Mouse (Mus musculus): ENCODE data around the gene Trim45. TPM values are rescaled to one million over a fixed set of nuclear protein-coding genes. Genes with fewer than 3 reads are reported as not detected.

Trim45 gene
- polyA plus RNA-seq, 1 experiment from 2014 or later: 5.6 TPM

DNA sequence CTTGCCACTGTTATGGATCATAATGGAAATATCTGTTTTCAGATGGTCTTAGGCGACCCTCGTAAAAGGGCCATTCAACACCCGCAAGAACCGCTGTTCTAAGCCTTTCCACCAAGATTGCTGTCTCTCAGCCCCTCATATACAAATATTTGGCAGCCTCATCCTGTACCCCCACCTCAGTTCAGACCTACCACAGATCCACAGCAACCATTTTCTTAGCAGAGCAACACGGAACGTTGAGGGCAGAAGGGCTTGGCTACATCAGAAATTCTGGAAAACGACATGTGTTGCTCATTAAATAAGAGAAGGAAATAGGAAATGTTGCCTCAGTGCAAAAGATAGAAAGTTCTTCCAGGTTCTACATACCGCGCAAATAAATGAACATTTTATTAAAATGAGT lies 11.0 kb upstream of the Trim45 start:
- H3K36me3 ChIP-seq: no peaks in the 10 kb centered on the region
- no peak overlapping the region for H3K4me3 ChIP-seq
- H3K4me1 ChIP-seq: peaks cover 23% of the 10 kb centered on the region
- H3K9me3 ChIP-seq: no peaks in the 10 kb centered on the region
- H3K27ac ChIP-seq: no peak overlapping the region
- no peaks in the 10 kb centered on the region for H3K27me3 ChIP-seq (ENCODE audit: insufficient read depth, poor library complexity, severe bottlenecking)
- no peak for DNase-seq (ENCODE audit: low spot score)
- WGBS: 84% methylated on average over 9 of the region's 9 CpGs

DNA sequence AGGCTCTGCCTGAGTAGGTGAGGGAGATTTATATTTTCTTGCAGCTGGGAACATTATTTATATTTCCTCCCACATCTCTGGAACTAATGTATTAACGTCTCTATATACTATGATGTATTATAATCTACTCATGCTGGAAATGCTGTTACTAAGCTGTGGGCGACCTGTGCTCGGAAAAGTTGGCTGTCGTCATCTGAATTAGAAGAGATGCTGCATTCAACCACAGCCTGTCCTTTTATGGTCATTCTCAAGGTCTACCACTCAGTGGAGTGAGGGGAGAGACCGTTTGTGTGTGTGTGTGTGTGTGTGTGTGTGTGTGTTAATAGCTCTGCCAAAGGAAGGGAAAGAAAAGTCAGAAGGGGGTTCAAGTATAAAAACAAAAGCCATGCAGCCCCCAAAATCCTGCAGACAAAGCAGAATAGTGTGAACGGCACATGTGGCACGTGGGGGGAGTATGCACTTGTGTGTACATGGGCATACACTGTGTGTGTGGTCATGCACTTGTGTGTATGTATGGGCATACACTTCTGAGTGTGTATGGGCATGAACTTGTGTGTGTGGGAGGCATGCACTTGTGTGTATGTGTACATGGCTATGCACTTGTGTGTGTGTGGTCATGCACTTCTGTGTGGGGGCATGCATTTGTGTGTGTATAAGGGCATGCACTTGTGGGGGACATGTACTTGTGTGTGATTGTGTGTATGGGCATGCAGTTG lies 10.3 kb upstream of the Trim45 start:
- Histone ChIP-seq H3K4me3 (no peak overlapping the region), H3K4me1 (peaks cover 17% of the 10 kb centered on the region), H3K9me3 (no peaks in the 10 kb centered on the region), H3K27me3 (ENCODE audit: insufficient read depth, poor library complexity, severe bottlenecking) (no peaks in the 10 kb centered on the region), H3K27ac (0 out of 2 replicates have a peak overlapping the region, but pooled peaks have one; percentile 56), H3K36me3 (no peaks in the 10 kb centered on the region)
- DNase-seq (ENCODE audit: low spot score): no peak
- WGBS: 65% methylated on average over 7 of the region's 7 CpGs

DNA sequence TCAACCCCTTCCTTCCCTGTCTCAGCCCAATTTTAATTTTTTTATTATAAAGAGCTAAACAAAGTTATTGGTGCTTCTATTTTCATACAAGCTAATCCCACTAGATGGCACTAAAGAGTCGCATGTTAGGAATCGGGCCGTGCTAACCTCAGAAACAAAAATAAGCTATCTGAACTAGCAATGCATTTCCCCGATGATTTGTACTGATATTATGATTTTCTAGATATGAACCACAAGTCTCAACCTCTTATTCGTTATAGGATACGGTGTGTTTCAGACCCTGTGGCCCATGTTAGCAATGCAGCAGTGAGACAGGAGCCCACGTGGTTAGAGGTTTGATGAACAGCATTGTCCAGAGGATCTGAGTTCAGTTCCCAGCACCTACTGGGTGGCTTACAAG lies 5.2 kb upstream of the Trim45 start:
- 21% methylated on average over 7 of the region's 7 CpGs for WGBS
- Histone ChIP-seq H3K4me1 (peaks cover under 1% of the 10 kb centered on the region; the same call in 1 of the 2 replicates), H3K36me3 (no peaks in the 10 kb centered on the region), H3K27me3 (ENCODE audit: insufficient read depth, poor library complexity, severe bottlenecking) (no peaks in the 10 kb centered on the region), H3K9me3 (no peaks in the 10 kb centered on the region), H3K27ac (no peak overlapping the region), H3K4me3 (no peak overlapping the region)
- DNase-seq (ENCODE audit: low spot score): no peak

DNA sequence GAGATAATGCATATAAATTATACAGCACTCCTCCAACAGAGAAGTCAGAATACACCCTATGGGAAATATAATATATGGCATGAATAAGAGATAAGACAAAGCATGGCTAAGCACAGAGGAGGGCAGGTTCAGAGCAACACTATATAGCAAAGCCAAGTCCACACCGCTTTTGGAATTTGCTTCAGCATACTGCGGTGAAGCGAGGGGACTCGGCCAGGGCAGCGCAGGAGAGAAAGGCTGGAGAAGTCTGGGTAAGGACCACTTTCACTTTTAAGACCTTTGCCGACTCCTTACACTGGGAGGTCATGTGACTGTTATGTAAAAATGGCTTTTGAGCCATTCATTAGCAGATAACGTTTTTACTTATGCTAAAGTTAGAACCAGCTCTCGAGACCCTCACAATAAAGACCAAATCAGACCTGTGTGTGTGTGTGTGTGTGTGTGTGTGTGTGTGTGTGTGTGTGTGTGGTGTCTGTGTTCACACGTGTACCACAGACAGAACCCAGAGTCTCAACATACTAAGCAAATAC lies 1.3 kb upstream of the Trim45 start:
- H3K27ac ChIP-seq: no peak overlapping the region
- no peaks in the 10 kb centered on the region for H3K27me3 ChIP-seq (ENCODE audit: insufficient read depth, poor library complexity, severe bottlenecking)
- H3K4me1 ChIP-seq: peaks cover 22% of the 10 kb centered on the region
- H3K36me3 ChIP-seq: 0 out of 2 replicates have a peak, but pooled peaks cover 2% of the 10 kb centered on the region
- DNase-seq (ENCODE audit: low spot score): no peak
- 75% methylated on average over 9 of the region's 9 CpGs for WGBS
- H3K9me3 ChIP-seq: no peaks in the 10 kb centered on the region
- H3K4me3 ChIP-seq: no peak overlapping the region

DNA sequence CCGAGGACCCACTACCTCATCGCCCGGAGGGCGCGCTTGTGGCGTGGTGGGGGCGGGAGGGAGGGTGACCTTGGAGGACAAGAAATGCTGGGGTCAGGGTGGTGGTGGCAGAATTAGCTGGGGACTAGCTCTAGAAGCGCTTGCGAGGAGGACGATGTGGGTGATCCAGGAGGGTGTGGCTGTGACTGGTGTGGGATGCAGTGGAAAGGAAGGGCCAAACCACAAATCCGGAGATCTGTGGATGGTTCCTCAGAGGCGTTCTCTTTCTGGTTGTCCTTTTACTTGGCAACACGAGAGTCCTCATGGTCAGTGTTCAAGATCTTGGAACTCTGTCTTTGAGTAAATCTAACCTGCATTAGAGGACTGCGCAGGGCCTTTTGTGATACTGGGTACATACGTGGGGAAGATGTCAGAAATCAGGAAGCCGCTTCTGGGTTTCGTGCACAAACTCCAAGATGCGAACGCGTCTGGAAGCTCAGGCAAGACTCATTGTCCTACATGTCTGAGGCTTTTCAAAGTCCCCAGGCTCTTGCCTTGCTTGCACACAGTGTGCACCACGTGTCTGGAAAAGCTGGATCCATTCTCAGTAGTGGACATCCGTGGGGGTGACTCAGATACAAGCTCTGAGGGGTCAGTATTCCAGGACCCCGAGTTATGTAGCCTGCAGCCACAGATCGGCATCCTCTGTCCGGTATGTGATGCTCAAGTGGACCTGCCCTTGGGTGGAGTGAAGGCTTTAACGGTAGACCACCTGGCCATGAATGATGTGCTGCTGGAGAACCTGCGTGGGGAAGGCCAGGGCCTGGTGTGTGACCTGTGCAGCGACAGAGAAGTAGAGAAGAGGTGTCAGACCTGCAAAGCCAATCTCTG lies 739 bp downstream of the Trim45 start:
- 38% methylated on average over 28 of the region's 28 CpGs for WGBS

DNA sequence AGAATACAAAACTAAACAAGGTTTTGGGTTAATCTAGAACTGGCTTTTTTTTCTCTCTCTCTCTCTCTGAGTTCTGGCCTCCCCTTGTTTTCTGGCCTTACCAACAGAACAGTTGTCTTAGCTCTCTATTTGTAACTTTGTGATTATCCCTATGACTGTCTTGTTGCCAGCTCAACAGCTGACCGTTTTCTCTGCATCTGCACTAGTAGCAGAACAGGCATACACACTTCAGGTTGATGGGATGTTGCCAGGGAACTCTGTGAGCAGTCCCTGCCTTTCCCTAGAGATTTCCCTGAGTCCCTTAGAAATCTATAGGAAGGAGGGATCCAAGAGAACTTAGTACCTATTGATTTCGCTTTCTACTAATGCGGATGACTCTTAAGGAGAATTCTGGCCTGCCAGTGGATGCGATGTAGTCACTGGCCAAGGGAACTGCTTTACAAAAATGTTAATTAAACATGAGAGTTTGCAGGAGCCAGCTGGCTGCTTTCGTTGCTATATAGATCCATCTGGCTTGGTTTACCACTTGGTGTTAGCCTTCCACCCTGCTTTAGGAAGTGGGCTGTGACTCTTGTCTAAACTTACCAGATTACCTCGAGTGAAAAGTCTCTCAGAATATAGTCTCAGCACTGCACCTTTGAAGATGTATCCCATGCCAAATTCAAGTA lies 2.2 kb downstream of the Trim45 start:
- H3K9me3 ChIP-seq: no peaks in the 10 kb centered on the region
- H3K4me1 ChIP-seq: peaks cover 22% of the 10 kb centered on the region
- H3K4me3 ChIP-seq: no peak overlapping the region
- no peak overlapping the region for H3K27ac ChIP-seq
- DNase-seq (ENCODE audit: low spot score): no peak
- H3K27me3 ChIP-seq (ENCODE audit: insufficient read depth, poor library complexity, severe bottlenecking): no peaks in the 10 kb centered on the region
- peaks cover 20% of the 10 kb centered on the region for H3K36me3 ChIP-seq
- 82% methylated on average over 6 of the region's 6 CpGs for WGBS

More for the DNA sequence above, 739 bp downstream of the Trim45 start:
- Histone ChIP-seq H3K9me3 (no peaks in the 10 kb centered on the region), H3K4me1 (peaks cover 22% of the 10 kb centered on the region), H3K4me3 (peak overlapping the region; percentile 77), H3K36me3 (peaks cover 6% of the 10 kb centered on the region; the same call in 1 of the 2 replicates), H3K27ac (peak overlapping the region; percentile 95), H3K27me3 (ENCODE audit: insufficient read depth, poor library complexity, severe bottlenecking) (no peaks in the 10 kb centered on the region)
- no peak for DNase-seq (ENCODE audit: low spot score)

DNA sequence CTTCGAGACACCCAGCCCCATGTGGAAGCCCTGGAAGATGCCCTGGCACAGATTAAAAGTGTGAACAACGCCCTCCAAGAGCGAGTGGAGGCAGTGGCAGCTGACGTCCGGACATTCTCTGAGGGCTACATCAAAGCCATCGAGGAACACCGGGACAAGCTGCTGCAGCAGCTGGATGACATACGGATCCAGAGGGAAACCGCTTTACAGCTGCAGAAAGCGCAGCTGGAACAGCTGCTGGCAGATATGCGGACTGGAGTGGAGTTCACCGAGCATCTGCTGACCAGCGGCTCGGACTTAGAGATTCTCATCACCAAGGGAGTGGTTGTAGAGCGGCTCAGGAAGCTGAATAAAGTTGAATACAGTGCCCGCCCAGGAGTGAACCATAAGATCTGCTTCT lies 3.2 kb downstream of the Trim45 start:
- H3K27me3 ChIP-seq (ENCODE audit: insufficient read depth, poor library complexity, severe bottlenecking): no peaks in the 10 kb centered on the region
- peaks cover 22% of the 10 kb centered on the region for H3K4me1 ChIP-seq
- 85% methylated on average over 16 of the region's 16 CpGs for WGBS
- peaks cover 30% of the 10 kb centered on the region for H3K36me3 ChIP-seq
- H3K4me3 ChIP-seq: no peak overlapping the region
- H3K9me3 ChIP-seq: no peaks in the 10 kb centered on the region
- DNase-seq (ENCODE audit: low spot score): no peak
- H3K27ac ChIP-seq: no peak overlapping the region

DNA sequence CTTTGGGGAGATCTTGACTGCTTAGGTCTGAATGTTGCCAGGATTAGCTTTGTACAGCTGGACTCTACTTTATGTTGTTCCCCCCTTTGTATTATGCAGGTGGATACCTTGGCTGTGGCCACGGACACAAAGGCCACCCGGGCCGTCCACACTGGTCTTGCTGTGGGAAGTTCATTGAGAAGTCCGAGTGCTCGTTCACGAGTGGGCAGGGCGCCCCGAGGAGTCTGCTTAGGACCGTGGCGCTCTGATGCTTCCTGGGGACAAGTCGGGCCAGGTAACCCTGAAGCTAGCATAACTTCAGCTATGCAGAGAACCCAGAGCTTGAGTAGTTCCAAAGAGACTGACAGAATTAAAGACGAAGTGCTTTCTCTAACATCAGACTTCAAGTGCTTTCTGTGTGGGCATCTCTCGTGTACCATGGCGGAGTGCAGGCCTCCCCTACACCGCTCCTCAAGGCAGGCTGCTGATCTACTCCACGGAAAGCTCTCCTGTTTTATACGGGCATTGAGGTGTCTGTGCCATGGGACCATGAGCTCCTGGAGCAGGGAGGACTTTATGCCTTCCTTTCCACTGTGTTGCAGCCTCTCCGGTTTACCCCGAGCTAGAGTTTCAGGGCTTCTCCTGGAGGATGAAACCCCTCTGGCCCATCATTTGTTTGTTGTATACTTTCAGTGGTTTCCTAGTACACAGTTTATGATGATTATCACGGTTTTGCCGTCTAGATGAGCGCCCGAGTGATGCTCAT lies 9.5 kb downstream of the Trim45 start:
- H3K36me3 ChIP-seq: peaks cover 86% of the 10 kb centered on the region
- no peak overlapping the region for H3K4me3 ChIP-seq
- no peaks in the 10 kb centered on the region for H3K27me3 ChIP-seq (ENCODE audit: insufficient read depth, poor library complexity, severe bottlenecking)
- 89% methylated on average over 23 of the region's 23 CpGs for WGBS
- no peak overlapping the region for H3K27ac ChIP-seq
- no peak for DNase-seq (ENCODE audit: low spot score)
- H3K4me1 ChIP-seq: no peaks in the 10 kb centered on the region
- no peaks in the 10 kb centered on the region for H3K9me3 ChIP-seq

DNA sequence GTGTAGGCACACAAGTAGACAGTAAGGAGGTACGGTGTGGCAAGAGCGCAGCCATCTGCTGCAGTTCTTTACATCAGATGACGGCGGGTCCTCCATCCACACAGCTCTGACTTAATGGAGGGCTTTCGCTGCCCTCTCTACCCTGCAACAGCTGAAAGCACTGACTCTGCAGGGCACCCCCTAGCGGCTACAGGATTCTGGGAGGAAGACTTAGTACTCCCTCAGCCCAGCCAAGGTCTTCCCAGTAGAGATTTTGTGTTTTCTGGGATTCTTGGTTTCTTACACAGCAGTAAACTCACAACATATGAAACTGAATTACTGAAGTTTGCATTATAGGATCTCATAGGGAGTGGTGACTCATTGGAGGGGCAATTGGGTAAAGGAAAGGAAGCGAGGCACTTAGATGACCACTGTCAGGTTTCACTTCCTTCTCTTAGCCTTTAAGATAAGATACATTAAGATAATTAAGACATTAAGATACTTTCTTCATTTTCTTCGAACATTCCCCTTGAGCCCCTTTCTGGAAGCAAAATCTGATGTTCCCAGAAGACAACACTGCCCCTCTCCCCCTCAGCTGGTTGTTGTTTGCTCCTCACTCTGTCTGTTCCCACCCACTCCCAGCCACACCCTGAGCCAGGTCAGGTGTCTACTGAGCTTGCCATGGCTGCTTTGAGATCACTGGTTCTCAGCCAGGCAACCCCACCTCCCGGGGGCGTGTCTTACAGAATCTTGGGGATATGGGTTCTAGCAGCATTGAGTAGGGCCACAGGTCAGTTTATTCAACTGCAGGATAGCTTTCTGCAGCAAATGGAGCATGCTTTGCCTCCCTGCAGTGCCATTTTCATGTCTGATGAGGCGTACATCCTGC lies 10.3 kb downstream of the Trim45 start:
- peaks cover 87% of the 10 kb centered on the region for H3K36me3 ChIP-seq
- H3K4me1 ChIP-seq: no peaks in the 10 kb centered on the region
- no peak for DNase-seq (ENCODE audit: low spot score)
- H3K27ac ChIP-seq: no peak overlapping the region
- H3K9me3 ChIP-seq: no peaks in the 10 kb centered on the region
- no peaks in the 10 kb centered on the region for H3K27me3 ChIP-seq (ENCODE audit: insufficient read depth, poor library complexity, severe bottlenecking)
- H3K4me3 ChIP-seq: no peak overlapping the region
- WGBS: 70% methylated on average over 11 of the region's 11 CpGs

DNA sequence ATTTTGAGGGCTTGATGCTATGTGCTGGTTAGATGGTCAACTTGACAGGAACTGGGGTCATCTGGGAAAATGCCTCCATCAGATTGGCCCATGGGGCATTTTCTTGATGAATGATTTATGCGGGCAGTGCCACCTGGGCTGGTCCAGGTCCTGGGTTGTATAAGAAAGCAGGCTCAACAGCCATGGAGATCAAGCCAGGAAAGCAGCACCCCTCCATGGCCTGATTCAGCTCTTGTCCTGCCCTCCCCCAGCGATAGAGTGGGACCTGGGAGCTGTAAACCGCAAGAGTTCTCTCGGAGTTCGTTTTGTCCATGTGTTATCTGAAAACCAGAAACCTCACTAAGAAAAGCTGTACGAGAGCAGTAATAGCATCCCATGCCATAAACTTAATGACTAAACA lies 13.5 kb downstream of the Trim45 start:
- no peak for DNase-seq (ENCODE audit: low spot score)
- Histone ChIP-seq H3K27ac (no peak overlapping the region), H3K4me1 (no peaks in the 10 kb centered on the region), H3K9me3 (no peaks in the 10 kb centered on the region), H3K4me3 (no peak overlapping the region), H3K27me3 (ENCODE audit: insufficient read depth, poor library complexity, severe bottlenecking) (no peaks in the 10 kb centered on the region), H3K36me3 (peaks cover 89% of the 10 kb centered on the region)
- WGBS: 91% methylated on average over 6 of the region's 6 CpGs

DNA sequence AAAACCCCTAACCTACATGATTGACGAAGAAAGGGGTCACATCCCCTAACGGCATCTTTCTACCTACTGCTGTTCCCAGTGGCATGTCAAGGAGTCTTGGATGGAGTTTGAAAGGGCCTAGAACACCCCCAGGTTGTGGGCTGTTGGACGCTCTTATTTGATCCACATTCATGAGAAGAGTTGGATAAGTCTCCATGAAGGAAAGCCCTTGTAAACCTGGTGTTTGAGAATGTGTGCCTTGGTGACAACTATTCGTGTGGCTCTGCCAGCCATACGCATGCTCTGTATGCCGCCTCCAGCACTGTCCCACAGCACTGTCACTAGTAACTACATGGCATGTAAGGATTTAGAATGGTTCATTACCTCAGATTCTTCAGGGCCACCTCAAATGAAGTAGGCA lies 14.2 kb downstream of the Trim45 start:
- no peaks in the 10 kb centered on the region for H3K4me1 ChIP-seq
- H3K9me3 ChIP-seq: no peaks in the 10 kb centered on the region
- H3K27me3 ChIP-seq (ENCODE audit: insufficient read depth, poor library complexity, severe bottlenecking): no peaks in the 10 kb centered on the region
- 93% methylated on average over 6 of the region's 6 CpGs for WGBS
- H3K4me3 ChIP-seq: no peak overlapping the region
- peaks cover 89% of the 10 kb centered on the region for H3K36me3 ChIP-seq
- no peak overlapping the region for H3K27ac ChIP-seq
- DNase-seq (ENCODE audit: low spot score): no peak

Measured in heart, embryonic 10.5 days (tissue).